Mouse (Mus musculus) cortical plate, adult 2 months (tissue): ENCODE data around the gene LTO1. TPM values are rescaled to one million over a fixed set of nuclear protein-coding genes. Genes with fewer than 3 reads are reported as not detected.

Source experiments
- H3K27ac ChIP-seq: fragments of 200-500 bp; 2 replicates; pipeline ENCODE4 v1.5.1; 2012; ENCODE audit warnings: low read length, control low read depth, inconsistent platforms; ENCODE audit not compliant: insufficient read depth
- H3K4me1 ChIP-seq: fragments of 200-500 bp; 2 replicates; pipeline ENCODE4 v1.6.1; 2011; ENCODE audit warnings: low read length; ENCODE audit not compliant: control insufficient read depth, insufficient read depth
- H3K4me3 ChIP-seq: fragments of 200-500 bp; 2 replicates; pipeline ENCODE4 v1.5.1; 2011; ENCODE audit warnings: mild to moderate bottlenecking, low read length, control low read depth; ENCODE audit not compliant: insufficient read depth
- CTCF ChIP-seq: fragments of 200-500 bp; IDR thresholded peaks from 2 replicates; pipeline ENCODE4 v1.5.1; 2011; ENCODE audit warnings: mild to moderate bottlenecking, control low read depth, low read length; ENCODE audit not compliant: insufficient read depth; ENCODE audit errors: extremely low read depth
- POLR2A ChIP-seq: fragments of 200-500 bp; IDR thresholded peaks from 2 replicates; pipeline ENCODE4 v1.6.1; 2011; ENCODE audit warnings: mild to moderate bottlenecking, low read length, control low read depth; ENCODE audit not compliant: insufficient read depth; ENCODE audit errors: extremely low read depth
- polyA plus RNA-seq: library from polyadenylated mRNA; depleted of rRNA; stranded (reverse); fragments of >200 nt; gene quantifications from 2 replicates; pipeline ENCODE4 v1.2.3, GENCODE M21; 2012; rRNA removed

The LTO1 gene
- polyA plus RNA-seq, 1 experiment, result 37.6 TPM

DNA sequence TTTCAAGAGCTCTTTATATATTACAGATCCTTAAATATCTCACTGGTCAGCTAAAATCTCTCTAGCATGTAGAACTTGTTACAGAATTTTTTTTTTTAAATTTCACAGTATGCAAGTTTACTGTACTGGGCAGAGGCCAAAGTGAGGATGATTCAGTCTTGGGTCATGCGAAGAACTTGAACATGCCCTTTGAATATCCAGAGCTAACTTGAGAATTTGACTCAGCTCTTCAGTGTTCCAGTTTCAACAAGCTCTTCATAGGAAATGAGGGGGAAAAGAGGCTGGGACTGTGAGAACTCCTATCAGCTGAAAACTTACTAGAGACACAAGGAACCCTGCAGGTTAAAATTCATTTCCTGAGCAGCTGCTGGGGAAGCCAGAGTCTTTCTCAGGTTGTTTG lies 49.0 kb downstream of the LTO1 start:
- Histone ChIP-seq H3K27ac (no peak overlapping the region), H3K4me1 (no peaks in the 10 kb centered on the region), H3K4me3 (no peak overlapping the region)
- TF ChIP-seq POLR2A (no peak), CTCF (no peak)

DNA sequence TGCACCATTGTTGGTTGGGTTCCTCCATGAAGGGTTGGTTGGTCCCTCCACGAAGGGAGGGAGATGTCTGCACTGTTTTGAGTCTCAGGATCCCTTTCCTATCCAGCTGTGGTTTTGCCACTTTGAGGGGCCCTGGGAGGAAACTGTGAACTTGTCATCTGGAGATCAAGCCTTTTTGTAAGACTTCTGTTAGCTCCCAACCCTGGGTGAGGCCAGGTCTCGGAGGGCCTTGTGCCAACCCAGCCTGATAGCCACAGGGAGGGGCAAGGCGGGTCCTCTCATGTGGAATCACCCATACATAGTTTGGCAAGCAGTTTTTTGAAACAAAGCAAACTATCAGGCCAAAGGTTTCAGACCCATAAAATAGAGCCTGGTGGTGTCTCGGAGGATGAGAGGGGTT lies 49.4 kb downstream of the LTO1 start:
- TF ChIP-seq CTCF (no peak), POLR2A (no peak)
- H3K4me1 ChIP-seq, result no peaks in the 10 kb centered on the region
- H3K27ac ChIP-seq, result no peak overlapping the region
- H3K4me3 ChIP-seq, result no peak overlapping the region

DNA sequence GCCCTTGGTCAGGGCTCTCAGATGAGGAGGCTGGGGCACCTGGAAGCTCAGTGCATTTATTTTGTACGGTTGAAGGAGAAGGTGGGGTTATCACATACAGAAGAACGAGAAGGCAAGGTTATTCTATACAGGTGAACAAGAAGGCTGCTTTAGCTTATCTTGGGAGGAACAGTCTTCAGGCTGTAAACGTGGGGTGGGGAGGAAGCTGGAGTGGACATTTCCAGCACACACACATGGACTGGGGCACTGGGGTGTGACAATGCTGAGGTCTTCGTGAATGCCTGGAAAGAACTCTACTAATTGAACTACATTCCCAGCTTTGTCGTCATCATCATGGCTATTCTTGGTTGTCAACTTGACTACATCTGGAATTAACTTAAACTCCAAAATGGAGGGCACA lies 51.0 kb downstream of the LTO1 start:
- no peak overlapping the region for H3K27ac ChIP-seq
- H3K4me1 ChIP-seq, result no peaks in the 10 kb centered on the region
- no peak for TF ChIP-seq POLR2A
- no peak overlapping the region for H3K4me3 ChIP-seq

DNA sequence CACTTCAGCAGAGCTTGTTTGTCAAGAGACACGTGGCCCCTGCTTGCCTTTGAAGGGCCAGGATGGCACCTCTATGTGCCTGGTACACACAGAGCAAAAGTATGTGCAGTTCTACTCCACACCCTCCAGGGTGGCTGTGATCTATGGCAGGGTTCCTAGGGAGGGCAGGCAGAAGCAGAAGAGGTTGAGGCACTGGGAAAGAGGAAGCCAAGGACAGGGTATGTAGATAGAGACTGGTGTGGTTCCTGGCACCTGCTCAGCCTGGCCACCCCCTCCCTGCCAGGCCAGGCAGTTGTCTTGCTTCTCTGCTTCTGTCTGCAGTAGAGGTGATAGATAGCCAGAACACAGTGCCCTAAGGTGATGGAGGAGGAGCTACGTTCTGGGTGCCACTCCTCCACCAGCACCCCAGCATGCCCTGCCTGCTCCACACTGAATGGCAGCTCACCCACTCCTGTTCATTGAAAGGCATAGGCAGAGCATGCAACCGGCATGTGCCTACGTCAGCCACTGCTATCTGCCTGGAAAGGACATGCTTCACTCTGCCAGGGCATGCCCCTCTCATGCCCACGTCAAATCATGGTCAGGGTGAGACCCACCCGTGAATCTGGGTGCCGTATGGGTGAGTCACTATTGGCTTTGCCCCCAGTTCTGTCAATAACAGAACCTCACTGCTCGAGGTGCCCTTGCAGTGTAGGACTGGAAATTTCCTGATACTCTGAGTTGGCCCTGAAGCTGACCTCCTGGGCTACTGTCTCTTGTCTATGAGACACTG lies 56.3 kb downstream of the LTO1 start:
- H3K4me1 ChIP-seq, result no peaks in the 10 kb centered on the region
- TF ChIP-seq CTCF, result no peak
- TF ChIP-seq POLR2A, result no peak
- H3K27ac ChIP-seq, result no peak overlapping the region

DNA sequence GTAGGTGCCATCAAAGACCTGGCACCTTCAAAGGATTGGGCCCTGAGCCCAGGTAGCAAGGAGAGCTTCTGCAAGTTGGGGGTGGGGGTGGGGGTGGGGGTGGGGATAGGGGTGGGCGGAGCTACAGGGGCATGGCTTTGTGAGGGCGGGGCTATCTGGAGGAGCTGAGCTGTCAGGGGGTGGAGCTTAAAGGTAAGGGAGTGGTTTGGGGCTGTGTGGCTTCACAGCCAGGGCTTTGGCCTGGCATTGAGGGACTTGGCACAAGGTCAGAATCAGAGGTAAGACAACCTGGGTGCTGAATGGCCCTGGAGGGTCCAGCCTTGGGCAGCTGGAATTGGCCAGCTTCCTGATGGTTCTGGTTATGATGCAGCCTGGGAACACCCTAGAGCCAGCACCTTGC lies 56.9 kb downstream of the LTO1 start:
- no peak for TF ChIP-seq CTCF
- H3K4me1 ChIP-seq, result no peaks in the 10 kb centered on the region
- no peak overlapping the region for H3K4me3 ChIP-seq
- H3K27ac ChIP-seq, result no peak overlapping the region

More for the DNA sequence above, 56.3 kb downstream of the LTO1 start:
- H3K4me3 ChIP-seq, result no peak overlapping the region

DNA sequence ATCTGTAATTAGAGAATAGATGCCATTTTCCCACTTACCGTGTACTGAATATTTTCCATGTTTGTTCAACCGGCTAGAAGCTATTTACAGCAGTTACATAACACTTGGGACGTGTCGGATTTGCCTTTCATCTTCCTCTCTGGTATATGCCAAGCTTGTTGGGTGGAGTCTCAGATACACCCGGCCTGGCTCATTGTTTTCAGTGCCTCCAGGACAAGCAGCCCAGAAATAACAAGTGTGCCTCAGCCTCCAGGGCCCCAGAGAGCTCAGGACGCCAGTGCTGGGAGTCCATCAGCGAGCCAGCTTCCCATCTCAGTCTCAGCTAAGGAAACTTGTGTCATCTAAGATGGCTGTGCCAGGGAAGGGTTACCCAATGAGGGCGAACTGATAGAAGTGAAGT lies 58.6 kb downstream of the LTO1 start:
- H3K4me3 ChIP-seq, result no peak overlapping the region
- no peak for TF ChIP-seq CTCF
- TF ChIP-seq POLR2A, result no peak
- no peak overlapping the region for H3K27ac ChIP-seq
- no peaks in the 10 kb centered on the region for H3K4me1 ChIP-seq

DNA sequence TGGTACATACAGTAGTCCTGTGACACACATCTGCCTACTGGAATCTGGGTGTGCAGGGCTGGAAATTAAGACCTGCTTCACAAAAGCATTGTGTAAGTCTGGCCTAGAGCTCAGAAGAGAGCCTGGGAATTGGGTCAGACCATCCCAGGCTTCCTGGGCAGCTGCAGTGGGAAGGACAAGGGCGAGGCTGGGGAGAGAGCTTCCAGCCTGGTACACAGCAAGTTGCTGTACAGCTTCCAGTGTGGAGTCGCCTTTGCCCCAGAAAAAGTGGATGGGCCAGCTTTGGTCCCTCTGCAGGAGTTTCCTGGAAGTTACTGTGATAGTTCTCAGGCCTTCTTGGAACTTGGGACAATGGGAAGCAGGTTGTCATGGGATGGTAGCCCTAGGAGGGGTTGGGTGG lies 62.2 kb downstream of the LTO1 start:
- Histone ChIP-seq H3K4me1 (no peaks in the 10 kb centered on the region), H3K27ac (no peak overlapping the region), H3K4me3 (no peak overlapping the region)
- TF ChIP-seq CTCF (no peak), POLR2A (no peak)

DNA sequence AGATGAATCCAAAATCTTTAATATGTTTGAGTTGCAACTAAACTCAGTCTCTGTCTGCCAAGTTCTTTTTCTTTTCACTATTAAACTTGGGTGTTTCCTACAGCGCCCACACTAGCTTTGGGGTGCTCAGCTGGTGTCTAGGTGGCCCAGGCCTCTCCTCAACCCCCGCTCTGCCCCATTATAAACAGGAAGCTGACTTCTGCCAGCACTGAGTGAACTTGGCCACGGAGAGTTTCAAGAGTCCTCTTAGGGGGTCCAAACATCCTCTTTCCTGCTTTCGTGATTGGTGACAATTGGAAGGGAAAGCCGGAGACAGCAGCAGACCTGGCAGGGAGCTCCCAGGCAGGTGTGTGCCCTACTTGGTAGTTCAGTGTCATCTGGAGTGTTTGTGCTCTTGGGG lies 64.9 kb downstream of the LTO1 start:
- H3K4me3 ChIP-seq, result no peak overlapping the region
- no peak for TF ChIP-seq POLR2A
- H3K27ac ChIP-seq, result no peak overlapping the region
- H3K4me1 ChIP-seq, result no peaks in the 10 kb centered on the region

Other genes starting within 250 kb of the LTO1 start
- 3.0 and 3.2 TPM in 2 replicates for gene Ano1, start 163.1 kb upstream of the LTO1 start, polyA plus RNA-seq
- gene Fgf3, start 77.0 kb upstream of the LTO1 start, polyA plus RNA-seq, result 0.34 and 0.65 TPM in 2 replicates
- not detected in 2 replicates for gene Fgf4, start 67.7 kb upstream of the LTO1 start, polyA plus RNA-seq
- not detected in 2 replicates for gene Fgf15, start 18.6 kb upstream of the LTO1 start, polyA plus RNA-seq
- gene Ccnd1, start 24.8 kb downstream of the LTO1 start, polyA plus RNA-seq, result 27.7 and 28.2 TPM in 2 replicates